Mouse (Mus musculus) adrenal gland, postnatal 25 days (tissue): Measurements from ENCODE around the gene Gc. TPM values are rescaled to one million over a fixed set of nuclear protein-coding genes. Genes with fewer than 3 reads are reported as not detected.

Experiments
- DNase-seq: peaks from one replicate; pipeline ENCODE4 v3.0.0; 2021; ENCODE audit warnings: mixed read lengths
- long read RNA-seq: library from polyadenylated mRNA; stranded (forward); transcript quantifications from one replicate; pipeline ENCODE4 v2.0.0, GENCODE M21; 2021
- total RNA-seq: library from RNA; stranded (reverse); gene quantifications from 2 replicates; pipeline ENCODE4 v1.2.3, GENCODE M21; 2021

Gc gene
- 41.1 TPM in 1 of 2 replicates, not detected in the other for total RNA-seq
- long read RNA-seq, transcript Gc-201 (13 exons, 1,801 nt), result major isoform, 3,985 of 4,348 reads
- long read RNA-seq, partial matches to known transcripts, result 193 of 4,348 reads
- long read RNA-seq, other reads (novel, unspliced or antisense), result 169 of 4,348 reads

DNA sequence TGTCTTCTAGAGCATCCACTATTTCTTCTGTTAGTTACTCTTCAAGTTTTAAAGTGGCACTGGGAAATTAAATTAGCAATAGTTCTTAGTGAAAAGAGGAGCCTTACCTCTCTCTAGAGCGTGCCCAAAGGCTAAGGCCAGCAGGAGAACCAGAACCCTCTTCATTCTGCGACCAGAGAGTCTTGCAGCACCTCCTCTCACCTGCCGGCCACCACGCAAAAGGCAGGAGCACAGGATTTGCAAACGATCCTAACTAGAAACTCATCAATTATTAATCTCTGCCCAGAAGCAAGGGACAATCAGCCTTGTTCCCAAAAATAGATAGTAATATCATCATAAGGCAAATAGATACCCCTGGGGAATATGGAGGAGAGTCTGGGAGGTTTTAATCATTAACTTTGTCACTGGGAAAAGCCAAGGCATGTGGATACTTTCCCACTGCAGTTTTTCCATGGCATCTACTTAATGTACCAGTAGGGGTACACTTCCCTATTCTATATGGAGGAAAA lies at the start of gene Gc:
Gc (minus strand) TSS at position 345 of the 509 bp plus-strand sequence.
- DNase-seq, result no peak

DNA sequence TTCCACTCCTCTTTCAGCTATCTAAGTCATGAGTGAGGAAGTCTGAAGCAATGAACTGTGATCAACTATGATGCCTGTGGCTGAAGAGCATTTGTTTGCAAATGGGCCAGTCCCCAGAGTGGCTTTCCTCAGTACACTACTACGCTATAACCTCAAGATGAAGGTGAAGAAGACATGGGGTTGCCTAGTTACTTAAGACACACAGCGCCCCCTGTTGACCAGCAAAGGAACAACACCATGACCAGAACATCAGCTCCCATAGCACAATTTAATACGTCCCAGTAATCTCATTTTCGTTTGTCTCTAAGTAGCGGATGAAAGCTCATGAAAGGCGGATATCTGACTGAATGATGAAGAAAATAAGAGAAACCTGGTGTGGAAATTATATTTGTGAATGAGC lies 42.5 kb upstream of the Gc start:
- DNase-seq, result peak; percentile 47

DNA sequence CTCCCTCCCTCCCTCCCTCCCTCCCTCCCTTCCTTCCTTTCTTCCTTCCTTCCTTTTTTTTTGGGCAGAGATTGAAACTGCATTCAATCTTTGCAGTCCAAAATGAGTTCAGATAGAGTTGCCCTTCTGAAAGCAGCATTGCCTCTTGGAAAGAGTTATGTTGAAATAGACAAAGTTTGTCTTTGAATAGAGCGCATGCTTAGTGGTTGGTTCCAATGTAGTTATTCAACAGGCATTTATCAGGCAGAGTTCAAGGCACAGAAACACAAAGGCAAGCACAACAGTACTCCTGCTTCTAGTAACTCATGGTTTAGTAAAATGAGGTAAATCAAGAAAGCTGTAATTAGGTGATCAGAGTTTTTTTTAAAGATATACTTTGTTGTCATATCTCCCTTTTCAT lies 34.9 kb upstream of the Gc start:
- no peak for DNase-seq

DNA sequence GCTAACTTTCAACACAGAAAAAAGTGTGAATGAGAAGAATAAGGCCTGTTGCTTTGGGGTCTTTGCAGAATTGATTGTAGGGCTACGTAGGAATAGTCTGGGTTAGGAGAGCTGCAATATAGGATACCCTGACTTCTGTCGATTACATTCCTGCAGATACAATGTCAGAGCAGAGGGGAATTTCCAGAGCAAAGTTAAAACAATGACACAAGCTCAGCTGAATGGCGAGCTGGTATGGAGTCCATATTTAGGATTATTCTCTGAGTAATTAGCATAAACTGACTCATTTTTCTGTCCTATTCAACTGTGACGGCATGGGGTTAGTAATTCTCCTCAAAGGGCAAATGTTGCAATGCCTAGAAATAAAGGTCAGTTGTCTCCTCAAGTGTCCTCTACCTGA lies 12.8 kb upstream of the Gc start:
- no peak for DNase-seq

DNA sequence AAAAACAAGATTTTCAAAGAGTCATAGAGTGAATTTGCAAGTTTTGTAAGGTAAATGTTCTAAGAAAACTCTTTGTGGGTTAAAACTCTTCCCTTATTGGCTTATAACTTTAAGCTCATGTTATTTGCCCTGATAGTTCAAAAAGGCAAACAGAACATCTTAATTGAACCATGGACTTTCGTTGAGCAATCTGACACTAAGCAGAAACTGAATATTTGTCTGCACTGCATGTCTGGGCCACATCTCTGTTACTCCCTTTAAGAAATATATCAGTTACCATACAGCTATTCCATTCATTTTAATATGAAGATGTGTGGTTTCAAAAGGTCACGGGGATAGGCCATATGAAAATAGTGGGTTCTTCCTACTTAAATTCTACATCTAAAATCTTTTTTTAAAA lies 10.2 kb upstream of the Gc start:
- no peak for DNase-seq

DNA sequence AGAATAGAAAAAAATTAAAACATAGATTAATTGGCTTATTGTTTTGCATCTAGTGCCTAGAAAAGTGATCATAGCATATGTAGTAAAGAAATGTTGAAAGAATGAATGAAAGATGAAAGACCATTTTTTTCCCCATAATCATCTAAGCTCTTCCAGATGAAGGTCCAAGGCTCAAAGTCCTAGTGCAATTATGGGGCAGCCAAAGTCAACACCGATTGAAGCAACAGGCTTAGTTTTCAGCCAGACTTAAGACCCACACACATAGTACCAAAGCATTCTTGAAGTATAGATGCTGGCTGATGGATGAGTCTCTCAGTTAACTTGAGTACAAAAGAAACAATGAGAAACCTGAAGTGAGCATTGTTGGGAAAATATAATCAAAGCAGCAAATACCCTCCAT lies 9.3 kb upstream of the Gc start:
- no peak for DNase-seq

DNA sequence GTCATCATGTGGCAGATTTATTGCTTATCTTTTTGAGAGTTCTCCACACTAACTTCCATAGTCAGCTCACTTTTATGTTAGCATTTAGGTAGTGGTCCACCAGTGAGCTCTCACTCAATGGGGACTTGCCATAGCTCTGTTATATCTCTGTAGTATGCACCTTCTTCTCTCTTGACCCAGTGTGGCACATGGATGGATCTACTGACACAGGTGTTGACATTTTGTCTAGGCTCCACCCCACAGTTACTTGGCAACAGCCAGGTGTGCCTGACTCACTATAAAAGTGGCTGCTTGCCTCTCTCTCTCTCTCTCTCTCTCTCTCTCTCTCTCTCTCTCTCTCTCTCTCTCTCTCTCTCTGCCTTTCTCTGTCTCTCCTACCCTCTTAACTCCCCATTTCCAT lies 8.6 kb upstream of the Gc start:
- no peak for DNase-seq

DNA sequence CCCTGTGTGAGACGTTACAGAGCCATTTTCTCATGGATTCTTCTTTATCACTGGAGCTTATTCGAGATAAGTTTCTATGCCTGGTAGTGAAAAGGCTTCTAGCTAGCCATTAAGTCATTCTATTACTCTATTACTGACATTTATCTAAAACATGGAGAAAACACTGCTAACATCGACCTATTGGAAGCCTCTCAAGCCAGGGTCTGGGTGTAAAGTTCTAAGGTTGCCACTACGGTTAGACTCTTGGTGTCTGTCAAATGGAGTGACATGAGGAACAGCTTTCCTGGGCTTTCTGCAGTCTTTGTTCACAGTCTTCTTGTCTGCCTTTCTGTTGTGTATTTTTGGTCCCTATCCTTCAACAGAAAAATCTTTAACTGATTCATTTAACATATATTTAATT lies 4.1 kb upstream of the Gc start:
- no peak for DNase-seq

DNA sequence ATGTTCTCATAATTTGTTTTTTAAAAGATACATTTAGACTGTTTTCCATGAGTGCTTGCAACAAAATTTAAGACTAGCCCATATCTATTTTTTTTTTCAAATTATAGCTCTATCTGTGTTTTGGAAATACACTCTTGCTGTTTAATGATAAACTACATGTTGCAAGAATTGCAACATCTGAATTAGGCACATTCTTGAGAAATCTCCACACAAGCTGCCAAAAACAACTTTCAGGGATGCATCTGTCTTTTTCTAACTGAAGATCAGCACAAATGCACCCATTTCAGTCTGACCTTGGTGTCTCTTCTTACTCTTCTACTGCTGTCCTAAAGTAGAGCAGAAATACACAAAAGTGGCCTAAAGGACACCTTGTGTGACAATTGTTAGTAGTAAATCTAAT lies 1.9 kb upstream of the Gc start:
- DNase-seq, result no peak

DNA sequence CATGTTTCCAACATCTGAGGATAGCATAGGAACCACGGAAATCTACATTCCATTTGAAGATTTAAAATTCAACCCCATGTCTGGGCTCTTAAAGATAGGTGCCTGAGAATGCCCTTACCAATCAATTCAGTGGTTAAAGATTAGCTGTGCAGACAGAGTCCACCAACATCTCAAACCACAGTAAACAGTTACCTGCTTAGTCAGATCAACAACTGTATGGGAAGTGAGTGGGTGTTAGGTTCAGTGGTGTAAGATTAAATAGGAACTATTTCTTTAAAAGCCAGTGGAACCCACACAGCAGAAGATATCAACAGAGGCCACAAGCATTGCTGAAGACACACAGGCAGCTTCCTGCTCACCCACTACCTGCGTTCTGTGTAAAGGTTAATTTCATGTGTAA lies 1.3 kb upstream of the Gc start:
- no peak for DNase-seq

DNA sequence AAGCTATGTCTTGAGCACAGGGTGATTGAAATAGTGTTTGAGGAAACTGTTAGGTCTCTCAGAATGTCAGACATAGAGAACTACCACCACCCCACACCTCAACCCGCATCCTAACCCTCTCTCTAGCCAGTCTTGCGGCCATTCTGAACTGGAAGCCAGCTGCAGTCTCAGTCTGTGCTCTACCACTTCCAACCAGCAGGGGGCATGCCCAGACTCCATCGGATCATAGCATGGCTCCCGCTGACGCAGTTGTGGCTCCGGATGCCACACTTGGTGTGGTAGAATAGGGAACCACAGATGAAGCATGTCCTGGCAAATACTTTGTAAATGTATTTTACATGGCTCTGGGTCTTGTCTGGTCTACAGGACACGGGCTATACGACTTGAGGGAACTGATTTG lies 2.2 kb downstream of the Gc start:
- peak; percentile 60 for DNase-seq

DNA sequence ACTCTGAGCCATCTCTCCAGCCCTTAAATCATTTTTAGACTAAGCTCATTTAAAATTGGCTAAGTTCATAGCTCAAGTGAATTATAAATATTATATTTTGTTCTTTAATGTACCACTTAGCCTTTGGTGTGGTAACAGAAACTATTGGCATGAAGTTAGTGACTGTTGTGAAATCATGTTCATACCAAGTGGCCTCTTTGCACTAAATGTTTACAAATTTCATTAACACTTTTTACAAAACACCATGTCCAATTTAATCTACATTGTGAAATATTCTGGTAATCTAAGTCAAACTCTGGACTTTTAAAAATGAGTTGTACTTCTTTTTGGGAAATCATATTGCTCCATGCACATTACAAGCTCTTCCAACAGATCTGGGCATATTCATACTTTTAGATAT lies 6.9 kb downstream of the Gc start:
- DNase-seq, result no peak

DNA sequence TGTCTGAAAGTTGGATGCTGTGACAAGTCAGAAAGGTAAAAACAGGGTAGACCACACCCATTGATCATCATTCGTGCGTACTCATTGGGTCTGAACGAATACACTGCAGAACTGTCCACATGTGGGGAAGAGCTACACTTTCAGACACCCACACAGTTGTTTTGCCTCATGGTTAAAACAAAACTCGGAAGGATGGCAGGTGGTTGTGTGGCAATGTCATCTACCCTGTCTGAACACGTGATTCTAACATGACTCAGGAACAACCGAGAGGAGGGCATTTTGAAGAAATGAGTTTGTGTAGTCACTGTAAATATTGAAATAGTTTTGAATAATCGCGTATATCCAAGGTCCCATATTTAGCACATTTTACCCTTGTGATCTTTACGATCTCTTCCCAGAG lies 8.4 kb downstream of the Gc start:
- no peak for DNase-seq

DNA sequence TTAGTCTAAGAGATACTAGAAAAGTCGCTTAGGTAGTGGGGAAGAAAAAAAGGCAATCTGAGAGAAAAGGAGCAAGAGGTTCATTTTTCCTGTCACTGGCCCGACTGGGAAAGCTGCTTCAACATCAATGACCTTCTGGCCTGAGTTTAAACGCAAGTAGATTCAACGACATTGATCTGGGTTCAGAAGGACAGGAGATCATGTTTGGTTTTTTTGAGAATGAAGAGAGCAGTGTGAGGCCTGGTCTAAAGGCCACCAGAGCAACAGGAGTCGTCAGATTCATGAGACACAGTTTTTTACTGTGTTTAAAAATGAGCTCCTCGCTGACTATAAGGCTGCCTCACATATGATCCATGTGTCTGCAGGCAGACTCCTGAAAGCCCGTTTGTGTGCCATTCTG lies 9.7 kb downstream of the Gc start:
- DNase-seq, result no peak

DNA sequence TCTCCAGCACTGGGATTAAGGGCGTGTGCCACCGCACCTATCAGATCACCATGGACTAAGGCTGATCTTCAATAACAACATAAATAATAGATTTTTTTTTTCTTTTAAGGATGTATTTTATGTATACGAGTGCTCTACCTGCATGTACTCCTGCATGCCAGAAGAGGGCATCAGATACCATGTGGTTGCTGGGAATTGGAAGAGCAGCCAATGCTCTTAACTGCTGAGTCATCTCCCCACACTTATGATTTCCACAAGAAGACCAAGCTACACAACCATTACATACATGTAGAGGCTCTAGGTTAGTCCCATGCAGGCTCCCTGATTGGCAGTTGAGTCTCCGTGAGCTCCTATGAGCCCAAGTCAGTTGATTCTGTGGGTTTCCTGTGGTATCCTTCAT lies 13.3 kb downstream of the Gc start:
- DNase-seq, result no peak

DNA sequence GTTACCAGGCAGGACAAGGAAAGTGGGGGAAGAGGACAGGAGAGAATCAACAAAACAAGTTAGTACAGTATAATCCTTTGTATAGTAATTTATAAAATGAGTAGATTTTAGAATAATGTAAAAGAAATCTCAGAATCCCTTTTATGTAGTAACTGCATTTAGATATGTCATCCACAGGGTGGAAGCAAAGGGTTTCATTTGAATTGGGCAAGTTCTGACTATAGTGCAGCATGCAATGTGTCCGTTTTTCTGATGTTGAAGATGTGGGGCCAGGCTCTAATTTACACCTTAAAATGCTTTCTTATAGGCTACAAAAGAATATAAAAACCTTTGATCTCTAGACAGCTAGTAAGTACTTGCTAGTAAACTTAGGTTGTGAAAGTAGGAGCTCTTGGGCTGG lies 46.2 kb downstream of the Gc start:
- DNase-seq, result no peak

DNA sequence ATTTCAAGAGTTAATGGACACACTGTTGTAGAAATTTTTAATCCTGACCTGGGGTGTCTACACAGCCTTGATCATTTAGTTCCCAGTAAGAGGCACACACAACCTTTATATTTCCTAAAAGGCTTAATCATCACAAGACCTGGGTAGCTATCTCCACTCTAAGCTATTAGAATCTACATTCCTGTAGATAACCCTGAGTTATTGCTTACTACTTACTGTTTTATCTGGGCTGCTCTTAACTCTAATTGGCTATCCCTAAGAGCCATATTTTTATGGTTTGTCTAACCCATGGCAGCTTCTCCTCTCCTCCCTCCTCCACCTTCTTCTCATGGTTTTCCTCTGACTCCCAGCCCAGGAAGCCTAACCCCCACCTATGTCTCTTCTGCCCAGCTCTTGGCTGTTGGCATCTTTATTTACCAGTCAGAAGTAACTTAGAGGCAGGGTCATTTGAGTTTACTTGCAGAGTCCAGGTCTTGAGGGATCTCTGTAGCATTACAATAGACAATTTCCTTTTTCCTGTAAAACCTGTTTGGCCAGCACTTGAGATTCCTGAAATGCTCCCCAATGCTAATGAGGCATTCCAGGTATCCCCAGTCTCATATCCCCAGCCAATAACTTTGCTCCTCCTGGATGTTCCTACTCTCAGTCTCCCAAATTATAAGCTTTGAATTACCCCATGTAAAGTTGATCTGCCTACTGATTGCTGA lies 50.2 kb downstream of the Gc start:
- DNase-seq, result no peak

DNA sequence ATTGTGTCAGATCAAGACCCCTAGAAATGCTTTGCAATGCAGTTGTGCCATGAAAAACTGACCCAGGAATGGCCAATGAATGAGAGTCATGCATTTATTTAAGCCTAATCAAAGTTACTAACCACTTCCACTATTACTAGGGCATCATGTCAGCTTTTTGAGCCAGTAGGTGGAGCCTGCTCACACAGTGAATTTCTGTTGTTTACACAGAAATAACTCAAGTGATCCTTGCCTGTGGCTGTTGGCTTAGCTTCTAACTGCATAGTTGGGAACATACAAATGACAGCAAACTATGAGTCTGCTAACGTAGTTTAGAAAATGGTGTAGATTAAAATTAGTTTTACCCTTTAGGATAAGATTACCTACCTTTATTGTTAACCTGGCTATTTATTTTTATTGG lies 52.6 kb downstream of the Gc start:
- DNase-seq, result no peak

DNA sequence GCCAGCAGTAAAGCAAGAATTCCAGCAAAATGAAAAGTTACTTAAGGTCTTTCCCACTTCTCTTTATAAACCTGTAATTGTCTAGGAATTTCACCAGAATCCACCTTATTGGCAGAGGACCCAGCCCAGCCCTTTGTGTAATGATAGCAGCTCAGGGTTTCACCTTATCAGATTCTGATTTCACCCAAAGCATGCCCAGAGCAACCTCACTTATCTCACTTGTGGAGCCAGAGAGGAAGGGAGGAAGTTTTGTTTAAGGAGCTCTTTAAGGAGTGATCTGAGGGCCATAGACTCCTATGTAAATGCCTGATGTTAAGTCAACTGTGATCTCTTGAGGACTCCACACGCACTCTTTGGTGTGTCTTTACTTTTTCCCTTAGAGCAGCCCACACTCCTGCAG lies 67.3 kb downstream of the Gc start:
- DNase-seq, result no peak

DNA sequence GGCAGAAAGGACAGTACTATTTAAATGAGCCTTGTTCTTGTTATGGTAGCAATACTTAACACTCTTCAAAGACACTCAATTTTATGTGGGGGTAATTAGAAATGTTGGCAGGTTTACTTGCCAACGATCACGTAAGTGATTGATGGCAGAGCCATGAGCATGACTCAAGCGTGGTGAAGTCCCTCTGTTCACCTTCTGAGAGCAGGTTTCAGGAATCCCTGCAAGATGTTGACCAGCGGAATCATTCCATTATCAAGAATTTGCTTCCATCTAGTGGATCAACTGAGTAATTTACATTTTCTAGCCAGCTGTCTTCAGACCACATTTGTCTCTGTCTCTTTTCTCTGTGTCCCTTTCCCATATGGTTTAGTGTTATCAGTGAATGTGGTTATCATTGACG lies 73.5 kb downstream of the Gc start:
- no peak for DNase-seq

DNA sequence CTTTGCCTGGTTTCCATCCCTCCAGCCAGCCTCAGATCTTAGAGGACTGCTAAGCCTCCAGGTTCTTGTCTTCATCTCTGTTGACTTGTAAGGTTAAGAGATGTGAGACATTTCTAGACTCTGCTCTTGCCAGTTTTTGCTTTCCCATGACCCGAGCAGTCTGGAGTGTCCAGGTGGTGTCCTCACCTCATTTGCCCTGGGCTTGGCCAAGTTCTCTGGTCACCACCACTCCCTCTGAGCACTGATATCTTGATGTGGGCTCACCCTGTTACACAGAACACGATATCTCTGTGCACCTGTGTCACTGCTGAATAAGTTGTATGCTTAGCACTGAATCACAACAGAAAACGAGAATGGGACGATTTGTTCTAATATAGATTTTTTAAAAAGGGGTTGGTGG lies 76.4 kb downstream of the Gc start:
- no peak for DNase-seq

DNA sequence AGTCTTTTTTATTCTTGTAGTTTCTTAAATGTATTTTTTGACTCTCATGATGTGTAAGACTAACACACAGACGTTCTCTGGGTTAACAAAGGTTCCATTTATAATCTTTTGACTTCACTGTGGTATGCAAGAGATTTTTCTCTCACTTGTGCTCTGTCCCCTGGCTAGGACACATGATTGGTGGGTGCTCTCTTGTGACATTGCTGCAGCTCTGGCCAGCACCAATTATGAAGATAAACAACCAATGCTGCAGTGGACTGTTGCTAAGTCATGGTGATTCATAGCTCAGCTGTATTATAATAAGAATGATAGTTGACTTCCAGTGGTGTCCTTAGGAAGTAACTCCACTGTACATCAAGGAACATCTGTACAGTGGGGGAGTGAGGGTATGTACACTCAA lies 87.6 kb downstream of the Gc start:
- no peak for DNase-seq

DNA sequence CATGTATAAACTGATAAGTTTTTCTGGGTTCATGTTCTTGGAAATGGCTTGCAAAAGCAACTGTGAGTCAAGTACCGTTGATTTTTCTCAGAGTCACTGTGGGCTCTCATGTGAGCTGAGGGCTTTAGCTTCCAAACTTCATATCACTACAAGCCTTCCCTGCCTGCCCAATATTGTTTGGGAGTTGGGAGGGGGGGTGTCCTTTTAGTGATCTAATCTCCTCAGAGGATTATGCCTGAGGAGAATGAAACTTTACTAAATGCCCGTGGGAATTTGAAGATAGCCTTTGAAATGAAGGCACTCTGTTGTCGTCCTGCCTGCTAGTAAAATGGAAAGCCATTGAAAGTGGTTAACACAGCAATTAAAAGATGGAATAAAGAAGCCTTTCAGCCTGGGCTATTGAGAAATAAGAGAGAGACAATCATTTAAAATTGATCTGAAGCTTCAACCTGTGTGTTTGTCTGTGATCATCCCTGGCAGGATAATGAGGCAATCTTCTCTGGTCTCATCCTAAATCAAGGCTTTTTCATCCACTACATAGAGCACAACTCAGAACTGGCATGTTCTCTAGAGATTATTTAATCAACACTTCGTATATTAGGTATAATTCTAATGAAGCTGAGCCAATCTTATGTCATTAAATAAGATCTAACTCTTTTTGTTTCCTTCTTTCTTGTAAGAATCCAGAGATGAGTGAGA lies 89.5 kb downstream of the Gc start:
- no peak for DNase-seq
